Mouse (Mus musculus): ENCODE results near the gene Rnf126.

Rnf126 gene

GRCm38 (mm10) chr10:79792339-79793040 is 25.7 kb upstream of the Rnf126 start:
- no peak for DNase-seq

- no peak for DNase-seq
Observed at GRCm38 (mm10) chr10:79790861-79791260, 24.1 kb upstream of the Rnf126 start, which contains the start of gene Prss57. Prss57 (minus strand) TSS chr10:79790961.

- no peak for DNase-seq
Observed at GRCm38 (mm10) chr10:79789581-79789980, 22.8 kb upstream of the Rnf126 start.

GRCm38 (mm10) chr10:79788386-79789158 is 21.8 kb upstream of the Rnf126 start:
- DNase-seq = peak; percentile 48 to 80

- peak in 1 of 2 experiments; percentile 51 for DNase-seq
Observed at GRCm38 (mm10) chr10:79783920-79784800, 17.4 kb upstream of the Rnf126 start.

- no peak for DNase-seq
Observed at GRCm38 (mm10) chr10:79783050-79783449, 16.3 kb upstream of the Rnf126 start.

- no peak for DNase-seq
Observed at GRCm38 (mm10) chr10:79781956-79782355, 15.2 kb upstream of the Rnf126 start.

- DNase-seq = no peak
Observed at GRCm38 (mm10) chr10:79781139-79781538, 14.4 kb upstream of the Rnf126 start.

GRCm38 (mm10) chr10:79780664-79781015 is 13.9 kb upstream of the Rnf126 start:
- peak in 1 of 2 experiments; percentile 68 for DNase-seq

GRCm38 (mm10) chr10:79779784-79780663 is 13.3 kb upstream of the Rnf126 start:
- peak; percentile 95 to 96 for DNase-seq

GRCm38 (mm10) chr10:79779193-79779592 is 12.4 kb upstream of the Rnf126 start:
- DNase-seq = no peak

GRCm38 (mm10) chr10:79778006-79778405 is 11.3 kb upstream of the Rnf126 start:
- no peak for DNase-seq

GRCm38 (mm10) chr10:79777103-79777531 is 10.4 kb upstream of the Rnf126 start, which contains the start of gene Fstl3:
Fstl3 (plus strand) TSS chr10:79777272.
- no peak for DNase-seq

GRCm38 (mm10) chr10:79774486-79775279 is 7.9 kb upstream of the Rnf126 start:
- DNase-seq = no peak

GRCm38 (mm10) chr10:79773208-79773607 is 6.5 kb upstream of the Rnf126 start:
- DNase-seq = no peak

- no peak for DNase-seq
Observed at GRCm38 (mm10) chr10:79772320-79772719, 5.6 kb upstream of the Rnf126 start.

- DNase-seq = no peak
Observed at GRCm38 (mm10) chr10:79769329-79769728, 2.6 kb upstream of the Rnf126 start.

GRCm38 (mm10) chr10:79768400-79768799 is 1.6 kb upstream of the Rnf126 start:
- DNase-seq = peak; percentile 56 to 79

- DNase-seq = peak in 1 of 2 experiments; percentile 65
Observed at GRCm38 (mm10) chr10:79767372-79768244, 856 bp upstream of the Rnf126 start.

GRCm38 (mm10) chr10:79766001-79766507 is 698 bp downstream of the Rnf126 start:
- DNase-seq = no peak

All from spleen, adult 18-20 months (tissue).